Mouse (Mus musculus): ENCODE data around the gene Gpr171.
"Not testable (repeated sequence)": the region's sequence is repeated elsewhere in the genome, so short reads cannot be mapped to it uniquely, and the experiment has no call there.

Gpr171 gene

GRCm38 (mm10) chr3:59101218-59101986 lies at the start of gene Gpr171:
Gpr171 (minus strand) TSS chr3:59101821.
- no peak for DNase-seq (ENCODE audit: low spot score in 2 of 2)

GRCm38 (mm10) chr3:59150624-59151023 lies 49.0 kb upstream of the Gpr171 start:
- no peak for DNase-seq (ENCODE audit: low spot score in 2 of 2)

GRCm38 (mm10) chr3:59149646-59150045 lies 48.0 kb upstream of the Gpr171 start:
- no peak for DNase-seq (ENCODE audit: low spot score in 2 of 2)

DNA sequence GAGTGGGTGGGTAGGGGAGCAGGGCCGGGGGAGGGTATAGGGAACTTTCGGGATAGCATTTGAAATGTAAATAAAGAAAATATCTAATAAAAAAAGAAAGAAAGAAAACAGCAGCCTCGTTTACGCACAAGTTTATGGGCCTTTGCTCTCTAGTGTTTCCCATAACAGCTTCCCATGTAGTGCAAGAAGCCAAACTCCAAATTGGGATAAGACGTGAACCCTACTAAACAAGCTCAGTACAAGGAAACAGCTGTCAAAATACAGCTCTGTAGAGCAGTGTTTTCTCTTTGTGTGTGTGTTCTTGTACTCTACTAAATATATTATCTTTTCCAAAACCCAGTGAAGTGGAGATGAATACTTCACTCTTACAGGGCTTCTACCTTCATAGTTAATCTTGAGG lies 43.6 kb upstream of the Gpr171 start:
- no peak for DNase-seq (ENCODE audit: low spot score in 2 of 2)

DNA sequence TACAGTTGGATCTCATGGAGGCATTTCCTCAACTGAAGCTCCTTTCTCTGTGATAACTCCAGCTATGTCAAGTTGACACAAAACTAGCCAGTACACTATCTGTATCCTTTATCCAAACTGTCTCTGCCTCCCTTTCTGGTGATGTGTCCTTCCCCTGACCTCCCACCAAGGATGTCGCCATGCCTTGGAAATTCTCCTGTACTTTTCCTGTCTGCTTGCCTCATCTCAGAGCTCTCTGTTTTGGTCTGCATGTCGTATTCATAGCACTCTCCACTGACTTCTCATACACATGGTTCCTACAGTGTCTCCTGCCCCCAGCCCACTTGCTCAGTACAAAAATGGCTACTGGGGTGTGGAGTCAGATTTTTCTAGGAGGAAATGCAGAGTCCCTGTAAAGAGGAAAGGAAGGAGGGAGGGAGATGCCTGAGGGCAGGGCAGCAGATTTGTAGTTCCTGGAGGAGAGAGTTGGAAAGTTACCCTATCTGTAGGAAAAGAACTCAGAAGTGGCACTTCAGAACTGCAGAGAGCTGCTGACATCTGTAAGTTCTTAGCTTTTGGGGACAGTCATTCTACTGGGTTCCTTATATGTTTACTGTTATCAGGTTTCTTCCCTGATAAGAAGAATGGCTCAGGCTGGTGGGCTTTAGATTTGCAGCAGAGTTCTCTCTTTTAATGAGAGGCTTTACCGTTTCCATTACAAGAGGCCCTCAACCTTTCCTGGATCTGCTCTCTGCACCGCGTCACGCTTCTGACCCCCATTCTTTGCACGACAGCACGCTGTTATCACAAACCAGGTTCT lies 40.1 kb upstream of the Gpr171 start:
- DNase-seq (ENCODE audit: low spot score in 2 of 2): no peak

- DNase-seq (ENCODE audit: low spot score in 2 of 2): not testable (repeated sequence)
Observed at GRCm38 (mm10) chr3:59140941-59141340, 39.3 kb upstream of the Gpr171 start.

DNA sequence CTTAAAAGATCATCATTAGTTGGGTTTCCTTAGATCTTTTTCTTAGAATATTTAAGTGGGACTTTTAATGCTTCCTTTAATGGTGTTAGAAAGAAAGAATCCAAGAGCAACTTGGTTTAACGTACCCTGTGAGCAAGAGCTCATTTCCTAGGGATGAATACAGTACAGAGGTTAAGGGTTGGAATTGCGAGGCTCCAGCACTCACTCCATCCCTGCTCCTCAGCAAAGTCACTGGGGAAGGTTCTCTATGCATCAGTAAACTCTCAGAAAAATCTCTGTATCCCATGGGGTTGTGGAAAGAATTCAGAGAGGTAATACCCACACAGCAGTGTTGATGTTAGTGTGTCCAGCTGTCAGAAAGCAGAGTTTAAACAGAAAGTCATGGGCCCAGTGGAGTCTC lies 38.5 kb upstream of the Gpr171 start:
- DNase-seq (ENCODE audit: low spot score in 2 of 2): no peak

GRCm38 (mm10) chr3:59139651-59140051 lies 38.0 kb upstream of the Gpr171 start:
- no peak for DNase-seq (ENCODE audit: low spot score in 2 of 2)

DNA sequence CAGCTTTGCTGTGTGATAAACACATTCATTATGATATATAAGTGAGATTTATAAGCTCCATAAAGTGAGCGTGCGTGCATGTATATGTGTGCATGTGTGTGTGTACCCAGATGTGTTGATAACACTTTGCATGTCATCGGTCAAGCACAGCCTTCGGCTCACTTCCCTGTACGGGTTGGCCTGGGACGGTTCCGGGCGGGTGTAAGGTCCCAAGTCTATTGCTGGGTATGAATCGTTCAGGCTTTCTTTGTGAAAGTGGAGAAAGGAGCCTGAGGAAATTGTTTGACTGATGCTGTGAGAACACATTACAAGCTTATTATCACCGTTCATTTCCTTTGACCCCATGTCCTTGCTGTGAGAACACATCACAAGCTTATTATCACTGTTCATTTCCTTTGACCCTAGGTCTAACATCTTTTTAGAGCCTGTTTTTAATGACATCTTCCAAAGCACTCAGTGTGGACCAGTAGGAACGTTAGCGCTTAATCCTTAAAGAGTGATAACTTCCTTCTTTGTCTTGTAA lies 37.4 kb upstream of the Gpr171 start:
- no peak for DNase-seq (ENCODE audit: low spot score in 2 of 2)

DNA sequence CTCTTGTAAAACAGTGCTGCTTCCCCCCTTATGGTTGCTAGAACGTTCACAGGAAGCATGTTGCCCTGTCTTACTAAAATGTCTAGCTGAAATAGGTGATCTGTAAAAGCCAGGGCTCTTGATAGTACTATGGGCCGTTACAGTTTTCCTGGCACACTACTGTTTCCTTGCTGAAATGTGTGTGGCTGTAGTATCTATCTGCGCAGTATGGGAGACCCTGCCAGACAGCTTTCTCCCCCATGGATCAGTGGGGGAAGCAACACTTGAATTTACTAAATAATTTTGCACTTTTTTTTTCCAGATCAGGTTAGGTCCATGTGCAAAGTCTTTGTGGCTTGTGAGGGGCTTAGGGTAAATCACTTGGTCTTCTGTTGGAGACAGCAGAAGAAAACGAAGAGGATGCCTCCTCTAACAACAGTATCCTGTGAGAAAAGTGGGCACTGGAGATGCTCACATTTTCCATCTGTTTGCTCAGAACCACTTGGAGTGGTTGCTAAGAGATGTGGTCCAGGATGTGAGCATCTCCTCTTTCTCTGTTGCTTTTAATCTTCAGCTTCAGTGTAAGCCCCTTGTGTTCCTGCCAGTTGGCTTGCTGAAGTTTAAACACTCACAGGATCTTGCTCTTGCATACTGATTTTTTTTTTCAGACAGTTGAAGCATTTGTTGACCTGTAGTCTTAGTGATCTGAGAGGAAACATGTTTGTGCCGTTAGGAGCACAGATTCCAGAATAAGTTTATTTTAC lies 34.5 kb upstream of the Gpr171 start:
- DNase-seq (ENCODE audit: low spot score in 2 of 2): no peak

DNA sequence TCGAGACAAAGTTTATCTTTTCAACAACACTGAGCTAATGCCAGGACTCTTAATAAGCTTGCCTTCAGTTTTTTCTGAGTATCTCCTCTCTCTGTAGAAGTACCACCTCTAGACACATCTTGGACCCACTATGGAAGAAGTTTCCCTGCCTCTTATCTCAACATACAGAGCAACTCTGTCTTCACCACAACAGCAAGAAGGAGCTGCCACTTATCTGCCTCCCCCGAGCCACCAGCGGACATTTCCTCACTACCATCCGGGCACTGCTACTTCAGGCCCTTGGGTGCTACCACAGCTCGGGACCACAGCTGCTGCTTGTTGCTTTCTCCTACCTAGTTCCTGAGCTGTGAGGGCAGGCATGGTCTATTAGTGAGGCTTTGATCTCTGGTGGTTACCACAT lies 31.6 kb upstream of the Gpr171 start:
- DNase-seq (ENCODE audit: low spot score in 2 of 2): no peak

DNA sequence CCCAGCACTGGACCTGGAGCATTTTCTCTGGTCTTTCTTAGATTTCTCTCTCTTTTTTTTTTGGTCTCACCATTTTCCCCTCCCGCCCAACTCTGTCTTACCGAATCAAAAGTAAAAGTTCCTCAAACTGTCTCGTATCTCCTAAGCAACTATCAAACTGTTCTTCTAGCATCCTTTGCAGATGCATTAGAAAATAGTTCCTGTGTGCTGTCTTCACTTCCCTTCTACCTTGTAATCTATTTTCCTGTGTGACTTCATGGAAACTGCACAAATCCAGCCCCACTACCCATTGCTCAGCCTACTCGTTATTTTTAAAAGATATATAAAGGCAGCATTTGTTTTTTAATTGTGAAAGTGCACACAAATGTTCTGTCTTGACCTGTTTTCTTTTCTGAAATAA lies 30.3 kb upstream of the Gpr171 start:
- DNase-seq (ENCODE audit: low spot score in 2 of 2): no peak

DNA sequence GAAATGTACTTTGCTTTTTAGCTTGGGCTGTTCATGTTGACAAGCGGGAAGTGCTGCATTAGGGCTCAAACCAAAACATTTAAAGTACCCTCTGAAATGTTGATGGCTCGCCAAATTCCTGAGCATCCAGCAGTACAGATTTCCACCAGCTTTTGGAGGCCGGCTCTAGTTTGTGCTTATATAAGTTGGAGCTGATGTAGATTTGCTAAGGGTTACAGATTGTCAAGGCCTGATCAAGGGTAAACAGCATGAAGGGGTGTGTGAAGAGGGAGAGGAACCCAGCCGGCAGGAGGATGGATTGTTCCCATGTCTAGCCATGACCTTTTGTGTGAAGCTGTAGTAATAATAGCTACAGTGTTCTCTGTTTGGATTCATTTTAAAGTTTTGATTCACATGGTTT lies 29.5 kb upstream of the Gpr171 start:
- no peak for DNase-seq (ENCODE audit: low spot score in 2 of 2)

- peak in 1 of 2 experiments; percentile 27 for DNase-seq (ENCODE audit: low spot score in 2 of 2)
Observed at GRCm38 (mm10) chr3:59130431-59130830, 28.8 kb upstream of the Gpr171 start.

GRCm38 (mm10) chr3:59129547-59129946 lies 27.9 kb upstream of the Gpr171 start:
- no peak for DNase-seq (ENCODE audit: low spot score in 2 of 2)

DNA sequence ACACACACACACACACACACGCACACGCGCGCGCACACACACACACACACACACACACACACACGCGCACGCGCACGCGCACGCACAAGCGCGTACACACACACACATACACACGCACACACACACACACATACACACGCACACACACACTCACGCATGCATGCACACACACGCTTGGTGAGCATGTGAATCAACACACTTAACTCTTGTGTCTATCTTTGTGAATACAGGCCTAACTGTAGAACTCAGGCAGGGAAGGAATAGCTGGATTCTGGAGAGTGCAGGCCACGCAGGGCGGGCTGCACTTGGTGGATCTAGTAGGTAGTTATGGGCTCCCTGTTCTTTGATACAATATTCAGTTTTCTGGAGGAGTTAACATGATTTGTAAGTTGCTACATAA lies 27.1 kb upstream of the Gpr171 start:
- DNase-seq (ENCODE audit: low spot score in 2 of 2): no peak

- no peak for DNase-seq (ENCODE audit: low spot score in 2 of 2)
Observed at GRCm38 (mm10) chr3:59125783-59126555, 24.3 kb upstream of the Gpr171 start.

DNA sequence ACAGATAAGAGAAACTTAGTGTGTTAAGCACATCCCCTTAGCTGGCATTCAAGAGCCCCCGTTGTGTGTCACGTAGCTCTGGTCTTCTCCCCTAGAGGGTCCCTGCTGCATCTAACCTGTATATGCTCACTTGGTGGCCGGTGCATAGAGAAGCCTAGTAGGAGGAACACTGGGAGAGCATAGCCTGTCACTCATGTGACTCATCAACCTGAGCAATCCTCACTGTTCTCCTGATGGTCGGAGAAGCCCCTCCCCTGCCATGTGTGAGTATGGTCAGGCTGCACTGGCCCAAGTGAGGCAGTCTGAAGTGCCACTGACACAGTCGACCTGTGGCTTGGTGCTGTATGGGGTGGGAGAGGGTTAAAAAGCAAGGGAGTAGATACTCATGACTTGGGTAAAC lies 23.4 kb upstream of the Gpr171 start:
- DNase-seq (ENCODE audit: low spot score in 2 of 2): no peak

GRCm38 (mm10) chr3:59121780-59122449 lies 20.3 kb upstream of the Gpr171 start:
- no peak for DNase-seq (ENCODE audit: low spot score in 2 of 2)

DNA sequence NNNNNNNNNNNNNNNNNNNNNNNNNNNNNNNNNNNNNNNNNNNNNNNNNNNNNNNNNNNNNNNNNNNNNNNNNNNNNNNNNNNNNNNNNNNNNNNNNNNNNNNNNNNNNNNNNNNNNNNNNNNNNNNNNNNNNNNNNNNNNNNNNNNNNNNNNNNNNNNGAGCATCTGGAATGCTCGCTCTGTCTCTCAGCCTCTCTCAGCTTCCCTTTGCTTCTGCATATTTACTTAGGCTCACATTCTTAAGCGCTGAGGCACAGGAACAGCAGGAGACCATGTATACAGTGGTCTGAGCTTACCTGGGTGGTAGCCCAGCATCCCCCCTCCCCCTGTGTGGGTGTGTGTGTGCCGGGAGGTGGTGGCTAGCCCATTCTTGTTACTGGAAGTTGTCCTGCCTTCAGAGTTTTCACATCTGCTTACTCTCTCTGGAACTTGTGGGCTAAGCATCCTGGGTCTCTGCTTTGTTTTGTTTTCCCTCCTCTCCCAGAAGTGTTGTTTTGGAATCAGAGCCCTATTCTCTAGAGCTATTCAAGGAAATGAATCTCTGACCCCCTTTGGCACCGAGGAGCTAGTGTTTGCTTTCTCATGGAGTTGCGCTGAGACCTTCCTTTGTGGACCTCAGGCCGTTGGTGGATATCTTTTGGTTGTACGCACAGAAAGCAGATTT lies 19.6 kb upstream of the Gpr171 start:
- no peak for DNase-seq (ENCODE audit: low spot score in 2 of 2)

All from urinary bladder, postnatal 36 days (tissue).